Mouse (Mus musculus) stomach, embryonic 14.5 days (tissue): Measurements from ENCODE around the gene Gm4214. TPM values are rescaled to one million over a fixed set of nuclear protein-coding genes. Genes with fewer than 3 reads are reported as not detected.
"Not testable (repeated sequence)": the region's sequence is repeated elsewhere in the genome, so short reads cannot be mapped to it uniquely, and the experiment has no call there.

ENCODE experiments used
- ATAC-seq: fragments of 200-750 bp; cut with Nextera tagmentation; 2 replicates; pipeline ENCODE4 v1.8.0; 2017; ENCODE audit warnings: low read depth, moderate TSS enrichment; ENCODE audit not compliant: insufficient number of reproducible peaks, insufficient read depth, low FRiP score
- H3K27ac ChIP-seq: fragments of 300-500 bp; sonication (generic); 2 replicates; pipeline ENCODE4 v1.5.1; 2014; ENCODE audit warnings: mild to moderate bottlenecking, low read length, moderate library complexity, mixed read lengths
- H3K27me3 ChIP-seq: fragments of 300-500 bp; sonication (generic); 2 replicates; pipeline ENCODE4 v1.6.1; 2014; ENCODE audit warnings: low read length, control low read depth, mixed read lengths; ENCODE audit not compliant: control insufficient read depth, insufficient read depth
- H3K36me3 ChIP-seq: fragments of 300-500 bp; sonication (generic); 2 replicates; pipeline ENCODE4 v1.6.1; 2014; ENCODE audit warnings: mild to moderate bottlenecking, control low read depth, low read length, moderate library complexity, mixed read lengths; ENCODE audit not compliant: control insufficient read depth, insufficient read depth
- H3K4me1 ChIP-seq: fragments of 300-500 bp; sonication (generic); 2 replicates; pipeline ENCODE4 v1.6.1; 2014; ENCODE audit warnings: low read length, control low read depth, mixed read lengths; ENCODE audit not compliant: control insufficient read depth, insufficient read depth
- H3K4me2 ChIP-seq: fragments of 300-500 bp; sonication (generic); replicated peaks from 2 replicates; pipeline ENCODE4 v1.6.1; 2014; ENCODE audit warnings: low read depth, low read length, control low read depth
- H3K4me3 ChIP-seq: fragments of 300-500 bp; sonication (generic); 2 replicates; pipeline ENCODE4 v1.5.1; 2014; ENCODE audit warnings: low read depth, low read length, control low read depth
- H3K9ac ChIP-seq: fragments of 300-500 bp; sonication (generic); replicated peaks from 2 replicates; pipeline ENCODE4 v1.6.1; 2014; ENCODE audit warnings: low read depth, mild to moderate bottlenecking, control low read depth, low read length, moderate library complexity, mixed read lengths
- H3K9me3 ChIP-seq: fragments of 300-500 bp; sonication (generic); 2 replicates; pipeline ENCODE4 v1.6.1; 2016; ENCODE audit warnings: low read depth, low read length, control low read depth; ENCODE audit not compliant: control insufficient read depth
- WGBS: fragments of 180-500 bp; shearing (Covaris S2); extraction: QIAGEN DNeasy Blood & Tissue Kit; methylation state at CpG from one replicate; pipeline ENCODE4 v1.1.7; 2014; 5-methylcytosine and 5-hydroxymethylcytosine counted together
- polyA plus RNA-seq: library from polyadenylated mRNA; unstranded; fragments of >200 nt; fragmentation: Nextera tagmentation; extraction: Ambion mirVana; gene quantifications from 2 replicates; pipeline ENCODE4 v1.2.1, GENCODE M21; 2014

Gene Gm4214
- polyA plus RNA-seq, result not detected in 2 replicates

DNA sequence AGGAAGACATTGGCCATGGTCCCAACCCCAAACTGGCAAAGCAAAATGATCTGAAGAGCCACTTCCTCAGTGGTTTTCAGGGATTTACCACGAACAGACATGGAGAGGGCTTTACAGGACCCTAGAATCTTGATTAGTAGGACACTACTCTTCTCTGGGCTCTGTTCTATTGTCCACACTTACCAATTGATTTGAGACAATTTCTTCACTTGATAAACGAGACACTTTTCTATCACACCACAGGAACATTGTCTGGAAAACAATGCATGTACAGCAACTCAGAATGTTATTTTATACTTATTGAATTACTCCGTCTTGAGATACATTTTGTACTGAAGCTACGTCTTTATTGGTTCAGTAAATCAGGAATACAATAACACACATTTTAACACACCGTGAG is at the start of gene Gm4214:
Gene Gm4214 (minus strand): TSS at position 101 of the 400 bp plus-strand sequence.
- H3K4me1 ChIP-seq, H3K9me3 ChIP-seq, H3K27me3 ChIP-seq, ATAC-seq, H3K4me2 ChIP-seq, H3K4me3 ChIP-seq, H3K36me3 ChIP-seq, H3K27ac ChIP-seq, H3K9ac ChIP-seq: not testable (repeated sequence)
- WGBS, result no CpG with 5 or more reads among the region's 5 CpGs

DNA sequence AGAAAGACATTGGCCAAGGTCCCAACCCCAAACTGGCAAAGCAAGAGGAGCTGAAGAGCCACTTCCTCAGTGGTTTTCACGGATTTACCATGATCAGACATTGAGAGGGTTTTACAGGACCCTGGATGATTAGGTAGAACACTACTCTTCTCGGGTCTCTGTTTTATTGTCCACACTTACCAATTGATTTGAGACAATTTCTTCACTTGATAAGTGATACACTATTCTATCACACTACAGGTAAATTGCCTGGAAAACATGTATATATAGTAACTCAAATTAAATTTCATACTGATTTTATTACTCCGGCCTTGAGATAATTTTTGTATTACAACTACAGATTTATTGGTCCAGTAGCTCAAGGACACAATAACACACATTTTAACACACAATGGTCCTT is 35.4 kb upstream of the Gm4214 start, which contains the start of gene Gm4216:
Gene Gm4216 (minus strand): TSS at position 101 of the 400 bp plus-strand sequence.
- not testable (repeated sequence) for H3K9ac ChIP-seq, H3K4me2 ChIP-seq, H3K27me3 ChIP-seq, H3K4me3 ChIP-seq, H3K4me1 ChIP-seq, H3K9me3 ChIP-seq, ATAC-seq, H3K36me3 ChIP-seq, H3K27ac ChIP-seq
- WGBS, result no CpG with 5 or more reads among the region's 3 CpGs

Other genes with a start within 250 kb of the Gm4214 start
- not detected in 2 replicates for gene Vmn1r157, start 223.0 kb downstream of the Gm4214 start, polyA plus RNA-seq
- gene Vmn1r158, start 193.9 kb downstream of the Gm4214 start, polyA plus RNA-seq, result not detected in 2 replicates
- not detected in 2 replicates for gene Vmn1r159, start 141.1 kb downstream of the Gm4214 start, polyA plus RNA-seq
- not detected in 2 replicates for gene Vmn1r160, start 113.4 kb downstream of the Gm4214 start, polyA plus RNA-seq
- gene Gm4216, start 35.2 kb upstream of the Gm4214 start, polyA plus RNA-seq, result not detected in 2 replicates
- gene Vmn1r163, start 70.9 kb upstream of the Gm4214 start, polyA plus RNA-seq, result not detected in 2 replicates
- not detected in 2 replicates for gene Gm8720, start 82.8 kb upstream of the Gm4214 start, polyA plus RNA-seq
- gene Gm10662, start 159.8 kb upstream of the Gm4214 start, polyA plus RNA-seq, result not detected in 2 replicates
- not detected in 2 replicates for gene Vmn1r165, start 232.7 kb upstream of the Gm4214 start, polyA plus RNA-seq